Mouse (Mus musculus) G1E (cell line): ENCODE data around the gene Tram1l1. TPM values are rescaled to one million over a fixed set of nuclear protein-coding genes. Genes with fewer than 3 reads are reported as not detected.
"Not testable (repeated sequence)": the region's sequence is repeated elsewhere in the genome, so short reads cannot be mapped to it uniquely, and the experiment has no call there.

Source experiments
- ATAC-seq: 2 replicates; pipeline ENCODE4 v1.8.0; 2016; ENCODE audit warnings: mild to moderate bottlenecking; ENCODE audit not compliant: insufficient number of reproducible peaks, poor library complexity, low FRiP score, severe bottlenecking; ENCODE audit errors: extremely low read depth
- DNase-seq: peaks from one replicate; pipeline ENCODE4 v3.0.0; 2012; ENCODE audit warnings: low spot score
- H3K27me3 ChIP-seq: 2 replicates; pipeline ENCODE4 v1.6.1; 2012; ENCODE audit warnings: mild to moderate bottlenecking, low read length, inconsistent platforms; ENCODE audit not compliant: insufficient read depth
- H3K36me3 ChIP-seq: replicated peaks from 2 replicates; pipeline ENCODE3; 2012; ENCODE audit warnings: mild to moderate bottlenecking, inconsistent platforms
- H3K4me1 ChIP-seq: 2 replicates; pipeline ENCODE4 v1.6.1; 2012; ENCODE audit warnings: low read depth, low read length, inconsistent platforms, mixed read lengths; ENCODE audit not compliant: insufficient read depth
- H3K4me3 ChIP-seq: 2 replicates; pipeline ENCODE4 v1.5.1; 2012; ENCODE audit warnings: low read depth, mild to moderate bottlenecking, inconsistent platforms, low read length, moderate library complexity, mixed read lengths
- H3K9me3 ChIP-seq: replicated peaks from 2 replicates; pipeline ENCODE4 v1.6.1; 2012; ENCODE audit warnings: inconsistent platforms
- CTCF ChIP-seq: IDR thresholded peaks from 2 replicates; pipeline ENCODE4 v1.5.1; 2012; ENCODE audit warnings: low read depth, low read length, inconsistent platforms, mixed read lengths
- GATA1 ChIP-seq: IDR thresholded peaks from 2 replicates; pipeline ENCODE4 v1.6.1; 2012; ENCODE audit warnings: borderline replicate concordance, low read length, inconsistent platforms, mixed read lengths
- GATA2 ChIP-seq: IDR thresholded peaks from 2 replicates; pipeline ENCODE4 v1.6.1; 2012; ENCODE audit warnings: low read depth, low read length, inconsistent platforms, borderline replicate concordance
- POLR2AphosphoS5 ChIP-seq: IDR thresholded peaks from 2 replicates; pipeline ENCODE4 v1.6.1; 2012; ENCODE audit warnings: low read depth, low read length, inconsistent platforms; ENCODE audit not compliant: insufficient replicate concordance
- TAL1 ChIP-seq: conservative IDR thresholded peaks from 2 replicates; pipeline ENCODE4 v1.6.1; 2012; ENCODE audit warnings: low read depth, low read length, inconsistent platforms, mixed read lengths
- polyA plus RNA-seq: library from polyadenylated mRNA; stranded (reverse); fragments of >175 nt; gene quantifications from 2 replicates; pipeline ENCODE4 v1.2.3, GENCODE M21; 2012
- total RNA-seq, 2 experiments: library from RNA; stranded (forward) in 1 of 2; stranded (reverse) in 1 of 2; fragments of 200-1000 nt in 1 of 2; fragments of >200 nt in 1 of 2; fragmentation: Nextera tagmentation in 1 of 2; gene quantifications; 2 replicates each; pipeline ENCODE4 v1.2.3; 2014 to 2017

Gene Tram1l1
- total RNA-seq (2014; fragmentation: Nextera tagmentation) (not detected in 2 replicates), total RNA-seq (2017) (not detected in 2 replicates), polyA plus RNA-seq (not detected in 2 replicates)

DNA sequence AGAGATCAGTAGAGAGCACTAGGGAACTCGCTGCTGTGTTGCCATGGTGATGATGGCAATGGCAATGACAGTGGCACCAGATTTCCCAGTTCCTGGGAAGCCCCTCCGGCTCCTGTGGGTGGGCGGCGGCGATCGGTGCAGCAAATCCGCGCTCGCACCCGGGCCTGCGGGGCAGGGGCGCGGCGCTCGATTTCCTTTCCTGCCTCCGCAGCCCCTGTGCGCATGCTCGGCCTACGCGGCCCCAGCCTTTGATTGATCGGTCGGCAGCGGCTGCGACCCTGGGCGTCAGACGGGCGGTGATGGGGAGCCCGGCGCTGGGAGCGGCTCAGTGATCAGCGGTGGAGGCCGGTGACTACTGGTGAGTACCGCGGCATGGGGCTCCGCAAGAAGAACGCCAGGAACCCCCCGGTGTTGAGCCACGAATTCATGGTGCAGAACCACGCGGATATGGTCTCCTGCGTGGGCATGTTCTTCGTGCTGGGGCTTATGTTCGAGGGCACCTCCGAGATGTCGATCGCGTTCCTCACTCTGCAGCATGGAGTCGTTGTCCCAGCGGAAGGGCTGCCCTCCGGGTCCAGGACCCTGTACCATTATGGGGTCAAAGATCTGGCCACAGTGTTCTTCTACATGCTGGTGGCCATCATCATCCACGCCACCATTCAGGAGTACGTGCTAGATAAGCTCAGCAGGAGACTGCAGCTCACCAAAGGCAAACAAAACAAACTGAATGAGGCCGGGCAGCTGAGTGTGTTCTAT is at the start of gene Tram1l1:
TSS of gene Tram1l1 (plus strand) at position 35 of the 756 bp plus-strand sequence.
- Histone ChIP-seq H3K27me3 (no peaks in the 10 kb centered on the region), H3K4me3 (no peak within 1 kb of the TSS), H3K9me3 (peaks cover 16% of the 10 kb centered on the region), H3K36me3 (no peaks in the 10 kb centered on the region), H3K4me1 (no peaks in the 10 kb centered on the region)
- DNase-seq (no peak), ATAC-seq (no peak)
- TF ChIP-seq CTCF, result no peak
- TF ChIP-seq POLR2AphosphoS5, result no peak

DNA sequence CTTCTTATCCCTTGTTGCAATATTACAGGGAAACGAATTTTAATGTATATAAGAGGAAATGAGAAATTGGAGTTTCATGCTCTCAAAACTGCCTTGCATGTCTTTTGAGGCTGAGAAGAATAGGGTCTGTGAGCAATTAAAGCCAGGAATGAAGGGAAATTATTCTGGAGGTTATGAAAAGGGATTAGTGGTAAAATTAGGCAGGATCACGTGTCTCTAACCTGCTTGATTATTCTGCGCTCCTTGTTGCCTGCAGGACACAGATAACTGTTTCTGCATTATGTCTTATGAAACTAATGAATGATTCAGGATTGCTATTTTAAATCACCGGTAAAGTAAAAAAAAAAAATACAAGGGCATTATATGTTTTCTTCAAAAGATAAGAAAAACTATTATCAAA is 49.4 kb upstream of the Tram1l1 start:
- Histone ChIP-seq H3K4me1 (no peaks in the 10 kb centered on the region), H3K27me3 (no peaks in the 10 kb centered on the region), H3K36me3 (no peaks in the 10 kb centered on the region), H3K9me3 (peaks cover 5% of the 10 kb centered on the region; the same call in 1 of the 2 replicates), H3K4me3 (no peak overlapping the region)
- no peak for TF ChIP-seq TAL1
- TF ChIP-seq CTCF, result no peak
- no peak for TF ChIP-seq GATA2
- no peak for TF ChIP-seq POLR2AphosphoS5
- no peak for TF ChIP-seq GATA1
- DNase-seq (no peak), ATAC-seq (no peak)

- ATAC-seq (no peak), DNase-seq (no peak)
- no peaks in the 10 kb centered on the region for H3K4me1 ChIP-seq
- H3K9me3 ChIP-seq, result peaks cover 5% of the 10 kb centered on the region; the same call in 1 of the 2 replicates
- TF ChIP-seq GATA1 (no peak), TAL1 (no peak), POLR2AphosphoS5 (no peak), CTCF (no peak), GATA2 (no peak)
- H3K27me3 ChIP-seq, result no peaks in the 10 kb centered on the region
- no peaks in the 10 kb centered on the region for H3K36me3 ChIP-seq
- no peak overlapping the region for H3K4me3 ChIP-seq
Observed at GRCm38 (mm10) chr3:124271668-124272067, 49.0 kb upstream of the Tram1l1 start.

- no peaks in the 10 kb centered on the region for H3K27me3 ChIP-seq
- peaks cover 4% of the 10 kb centered on the region for H3K9me3 ChIP-seq
- no peak for DNase-seq
- no peaks in the 10 kb centered on the region for H3K36me3 ChIP-seq
- no peak overlapping the region for H3K4me3 ChIP-seq
- no peak for ATAC-seq
- no peak for TF ChIP-seq GATA1
- no peak for TF ChIP-seq CTCF
- TF ChIP-seq POLR2AphosphoS5, result no peak
- no peak for TF ChIP-seq GATA2
- TF ChIP-seq TAL1, result no peak
- no peaks in the 10 kb centered on the region for H3K4me1 ChIP-seq
Observed at GRCm38 (mm10) chr3:124272465-124273089, 48.1 kb upstream of the Tram1l1 start.

DNA sequence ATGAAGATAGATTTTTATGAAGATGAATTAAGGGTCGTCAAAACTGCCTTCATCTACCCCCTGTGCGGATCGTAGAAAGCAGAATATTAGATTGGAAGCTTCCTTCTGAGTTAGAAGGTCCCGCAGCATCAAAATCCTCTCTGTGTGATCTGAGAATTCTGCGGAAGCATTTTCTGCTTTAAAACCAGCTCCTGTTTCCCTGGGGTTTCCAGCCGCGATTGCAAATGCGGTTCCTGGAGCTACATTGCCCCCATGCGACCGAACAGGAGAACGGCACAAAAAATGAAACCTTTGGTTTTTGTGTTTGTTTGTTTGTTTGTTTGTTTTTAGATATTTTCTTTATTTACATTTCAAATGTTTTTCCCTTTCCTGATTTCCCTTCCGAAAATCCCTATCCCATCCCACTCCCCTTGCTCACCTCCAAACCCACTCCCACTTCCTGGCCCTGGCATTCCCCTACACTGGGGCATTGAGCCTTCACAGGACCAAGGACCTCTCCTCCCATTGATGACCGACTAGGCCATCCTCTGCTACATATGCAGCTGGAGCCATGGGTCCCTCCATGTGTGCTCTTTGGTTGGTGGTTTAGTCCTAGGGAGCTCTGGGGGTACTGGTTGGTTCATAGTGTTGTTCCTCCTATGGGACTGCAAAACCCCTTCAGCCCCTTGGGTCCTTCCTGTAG is 45.6 kb upstream of the Tram1l1 start:
- H3K4me3 ChIP-seq, H3K36me3 ChIP-seq, ATAC-seq, DNase-seq, H3K4me1 ChIP-seq, H3K9me3 ChIP-seq, H3K27me3 ChIP-seq: not testable (repeated sequence)

GRCm38 (mm10) chr3:124288936-124289335 is 31.7 kb upstream of the Tram1l1 start:
- not testable (repeated sequence) for H3K27me3 ChIP-seq, ATAC-seq, H3K9me3 ChIP-seq, H3K36me3 ChIP-seq, DNase-seq, H3K4me3 ChIP-seq, H3K4me1 ChIP-seq

DNA sequence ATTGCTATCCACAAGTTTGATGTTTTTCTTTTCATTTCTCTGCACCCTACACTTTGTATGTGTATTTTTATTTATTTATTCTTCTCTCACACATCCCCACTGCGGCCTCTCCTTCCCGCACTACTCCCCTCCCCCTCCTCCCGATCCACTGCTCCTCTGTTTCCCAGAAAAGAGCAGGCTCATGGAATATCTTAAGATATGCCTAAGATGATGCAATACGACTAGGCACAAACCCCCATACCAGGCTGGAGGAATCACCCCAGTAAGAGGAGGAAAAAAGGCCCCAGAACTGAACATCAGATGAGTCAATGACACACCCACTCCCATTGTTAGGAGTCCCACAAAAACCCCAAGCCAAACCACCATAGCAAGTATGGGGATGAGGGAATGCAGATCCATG is 1.4 kb upstream of the Tram1l1 start:
- no peaks in the 10 kb centered on the region for H3K36me3 ChIP-seq
- no peak overlapping the region for H3K4me3 ChIP-seq
- H3K9me3 ChIP-seq, result peaks cover 16% of the 10 kb centered on the region
- H3K4me1 ChIP-seq, result no peaks in the 10 kb centered on the region
- no peak for ATAC-seq
- TF ChIP-seq CTCF, result no peak
- no peak for DNase-seq
- H3K27me3 ChIP-seq, result no peaks in the 10 kb centered on the region
